Mouse (Mus musculus) embryonic facial prominence, embryonic 13.5 days (tissue): ENCODE data around the gene Zfp260. TPM values are rescaled to one million over a fixed set of nuclear protein-coding genes. Genes with fewer than 3 reads are reported as not detected.
"Not testable (repeated sequence)": the region's sequence is repeated elsewhere in the genome, so short reads cannot be mapped to it uniquely, and the experiment has no call there.

Experiments used
- ATAC-seq: fragments of 200-750 bp; cut with Nextera tagmentation; 2 replicates; pipeline ENCODE4 v1.8.0; 2017; ENCODE audit warnings: low read depth; ENCODE audit not compliant: insufficient number of reproducible peaks, insufficient read depth, low FRiP score, low TSS enrichment
- H3K27ac ChIP-seq: fragments of 300-500 bp; sonication (generic); 2 replicates; pipeline ENCODE4 v1.5.1; 2015; ENCODE audit warnings: moderate library complexity, mild to moderate bottlenecking, inconsistent platforms
- H3K27me3 ChIP-seq: fragments of 300-500 bp; sonication (generic); 2 replicates; pipeline ENCODE4 v1.6.1; 2015; ENCODE audit warnings: mild to moderate bottlenecking, inconsistent platforms
- H3K36me3 ChIP-seq: fragments of 300-500 bp; sonication (generic); 2 replicates; pipeline ENCODE4 v1.6.1; 2015; ENCODE audit warnings: mild to moderate bottlenecking, inconsistent platforms
- H3K4me1 ChIP-seq: fragments of 300-500 bp; sonication (generic); 2 replicates; pipeline ENCODE4 v1.6.1; 2015; ENCODE audit warnings: inconsistent platforms
- H3K4me2 ChIP-seq: fragments of 300-500 bp; sonication (generic); 2 replicates; pipeline ENCODE4 v1.6.1; 2015; ENCODE audit warnings: moderate library complexity, mild to moderate bottlenecking, inconsistent platforms
- H3K4me3 ChIP-seq: fragments of 300-500 bp; sonication (generic); 2 replicates; pipeline ENCODE4 v1.5.1; 2015; ENCODE audit warnings: mild to moderate bottlenecking, inconsistent platforms
- H3K9ac ChIP-seq: fragments of 300-500 bp; sonication (generic); 2 replicates; pipeline ENCODE4 v1.6.1; 2015; ENCODE audit warnings: mild to moderate bottlenecking, inconsistent platforms
- H3K9me3 ChIP-seq: fragments of 300-500 bp; sonication (generic); 2 replicates; pipeline ENCODE4 v1.6.1; 2016; ENCODE audit warnings: inconsistent platforms
- WGBS: fragments of 180-500 bp; shearing (Covaris S2); methylation state at CpG from one replicate; pipeline ENCODE4 v1.1.7; 2015; ENCODE audit warnings: mixed read lengths; 5-methylcytosine and 5-hydroxymethylcytosine counted together
- polyA plus RNA-seq: library from polyadenylated mRNA; unstranded; fragments of >200 nt; fragmentation: Nextera tagmentation; extraction: Ambion mirVana; gene quantifications from 2 replicates; pipeline ENCODE4 v1.2.1, GENCODE M21; 2015

The Zfp260 gene
- polyA plus RNA-seq, 1 experiment from 2014 or later = 149 TPM

- Histone ChIP-seq H3K27me3 (no peaks in the 10 kb centered on the region), H3K4me3 (peak within 1 kb of the TSS; percentile 67)
These were observed 4.2 kb upstream of the Zfp260 start, which contains the start of the genes Gm26920 and Zfp566 for GRCm38 (mm10) chr7:30090092-30090969. Gm26920 (minus strand) TSS chr7:30090410. Zfp566 (minus strand) TSS chr7:30090527.

GRCm38 (mm10) chr7:30090970-30091585 is 3.5 kb upstream of the Zfp260 start:
- peak overlapping the region; percentile 67 for H3K4me3 ChIP-seq
- no peaks in the 10 kb centered on the region for H3K9me3 ChIP-seq
- H3K4me1 ChIP-seq = peaks cover 29% of the 10 kb centered on the region
- no peaks in the 10 kb centered on the region for H3K27me3 ChIP-seq
- H3K27ac ChIP-seq = peak overlapping the region; percentile 86
- H3K4me2 ChIP-seq = peak overlapping the region; percentile 62
- ATAC-seq = no peak
- H3K36me3 ChIP-seq = peaks cover 11% of the 10 kb centered on the region
- H3K9ac ChIP-seq = peak overlapping the region; percentile 82
- 8% methylated on average over 9 of the region's 9 CpGs for WGBS

More at GRCm38 (mm10) chr7:30090092-30090969, 4.2 kb upstream of the Zfp260 start, which contains the start of the genes Gm26920 and Zfp566:
- WGBS = under 1% methylated on average over 40 of the region's 40 CpGs
- H3K9me3 ChIP-seq = no peaks in the 10 kb centered on the region
- peak; percentile 91 for ATAC-seq
- peak within 1 kb of the TSS; percentile 86 for H3K4me2 ChIP-seq
- H3K4me1 ChIP-seq = peaks cover 26% of the 10 kb centered on the region
- H3K36me3 ChIP-seq = peaks cover 18% of the 10 kb centered on the region
- H3K27ac ChIP-seq = peak within 1 kb of the TSS; percentile 86
- peak within 1 kb of the TSS; percentile 82 for H3K9ac ChIP-seq

- H3K4me1 ChIP-seq = peaks cover 33% of the 10 kb centered on the region
- ATAC-seq = no peak
- 82% methylated on average over 9 of the region's 9 CpGs for WGBS
- H3K9me3 ChIP-seq = no peaks in the 10 kb centered on the region
- H3K4me2 ChIP-seq = no peak overlapping the region
- no peak overlapping the region for H3K9ac ChIP-seq
- H3K4me3 ChIP-seq = no peak overlapping the region
- H3K27ac ChIP-seq = no peak overlapping the region
- H3K36me3 ChIP-seq = peaks cover 8% of the 10 kb centered on the region
- no peaks in the 10 kb centered on the region for H3K27me3 ChIP-seq
These were observed 1.9 kb upstream of the Zfp260 start for GRCm38 (mm10) chr7:30092666-30093065.

- H3K27ac ChIP-seq = peak overlapping the region; percentile 99
- H3K9me3 ChIP-seq = peaks cover 4% of the 10 kb centered on the region; the same call in 1 of the 2 replicates
- 67% methylated on average over 6 of the region's 6 CpGs for WGBS
- peak overlapping the region; percentile 88; the same call in 1 of the 2 replicates for H3K9ac ChIP-seq
- H3K4me2 ChIP-seq = peak overlapping the region; percentile 60
- no peaks in the 10 kb centered on the region for H3K27me3 ChIP-seq
- H3K4me1 ChIP-seq = peaks cover 23% of the 10 kb centered on the region
- no peak for ATAC-seq
- peak overlapping the region; percentile 61 for H3K4me3 ChIP-seq
- peaks cover 19% of the 10 kb centered on the region for H3K36me3 ChIP-seq
These were observed 610 bp upstream of the Zfp260 start for GRCm38 (mm10) chr7:30093918-30094415.

GRCm38 (mm10) chr7:30095551-30096125 is 1.1 kb downstream of the Zfp260 start:
- Histone ChIP-seq H3K4me2 (peak overlapping the region; percentile 76), H3K4me1 (peaks cover 17% of the 10 kb centered on the region), H3K4me3 (peak overlapping the region; percentile 61), H3K27me3 (no peaks in the 10 kb centered on the region), H3K27ac (peak overlapping the region; percentile 99; the same call in 1 of the 2 replicates), H3K9me3 (peaks cover 4% of the 10 kb centered on the region; the same call in 1 of the 2 replicates), H3K36me3 (peaks cover 36% of the 10 kb centered on the region), H3K9ac (peak overlapping the region; percentile 88)
- WGBS = 3% methylated on average over 5 of the region's 5 CpGs
- no peak for ATAC-seq

GRCm38 (mm10) chr7:30099297-30099696 is 4.7 kb downstream of the Zfp260 start:
- Histone ChIP-seq H3K4me2 (no peak overlapping the region), H3K9me3 (peaks cover 21% of the 10 kb centered on the region), H3K4me3 (no peak overlapping the region), H3K27ac (no peak overlapping the region), H3K4me1 (peaks cover 12% of the 10 kb centered on the region), H3K27me3 (no peaks in the 10 kb centered on the region), H3K36me3 (peaks cover 68% of the 10 kb centered on the region), H3K9ac (no peak overlapping the region)
- ATAC-seq = no peak
- WGBS = 93% methylated on average over 13 of the region's 13 CpGs

- ATAC-seq = no peak
- no peak overlapping the region for H3K4me3 ChIP-seq
- H3K4me2 ChIP-seq = no peak overlapping the region
- H3K9me3 ChIP-seq = peaks cover 13% of the 10 kb centered on the region; the same call in 1 of the 2 replicates
- no peaks in the 10 kb centered on the region for H3K27me3 ChIP-seq
- H3K27ac ChIP-seq = no peak overlapping the region
- H3K36me3 ChIP-seq = peaks cover 22% of the 10 kb centered on the region
- no peak overlapping the region for H3K9ac ChIP-seq
- H3K4me1 ChIP-seq = no peaks in the 10 kb centered on the region
- 91% methylated on average over 5 of the region's 5 CpGs for WGBS
These were observed 21.5 kb downstream of the Zfp260 start for GRCm38 (mm10) chr7:30116076-30116475.

GRCm38 (mm10) chr7:30117935-30118334 is 23.4 kb downstream of the Zfp260 start:
- not testable (repeated sequence) for H3K27ac ChIP-seq, H3K27me3 ChIP-seq, H3K9ac ChIP-seq, H3K4me2 ChIP-seq, ATAC-seq, H3K4me3 ChIP-seq, H3K4me1 ChIP-seq
- WGBS = 94% methylated on average over 12 of the region's 12 CpGs
- H3K9me3 ChIP-seq = peaks cover 12% of the 10 kb centered on the region; the same call in 1 of the 2 replicates
- peaks cover 15% of the 10 kb centered on the region for H3K36me3 ChIP-seq

- H3K4me3 ChIP-seq = peak within 1 kb of the TSS; percentile 71
- H3K27ac ChIP-seq = peak within 1 kb of the TSS; percentile 93
- peaks cover 11% of the 10 kb centered on the region for H3K36me3 ChIP-seq
- under 1% methylated on average over 61 of the region's 61 CpGs for WGBS
- peak within 1 kb of the TSS; percentile 84 for H3K9ac ChIP-seq
- H3K27me3 ChIP-seq = no peaks in the 10 kb centered on the region
- H3K4me2 ChIP-seq = peak within 1 kb of the TSS; percentile 81
- ATAC-seq = peak; percentile 90
- H3K4me1 ChIP-seq = peaks cover 4% of the 10 kb centered on the region; the same call in 1 of the 2 replicates
- no peaks in the 10 kb centered on the region; the same call in 1 of the 2 replicates for H3K9me3 ChIP-seq
These were observed 27.0 kb downstream of the Zfp260 start, which contains the start of gene Zfp382 for GRCm38 (mm10) chr7:30121308-30122187. Zfp382 (plus strand) TSS chr7:30121942.

- Histone ChIP-seq H3K4me1 (peaks cover 4% of the 10 kb centered on the region; the same call in 1 of the 2 replicates), H3K27me3 (no peaks in the 10 kb centered on the region)
- WGBS = 9% methylated on average over 15 of the region's 15 CpGs
These were observed 27.6 kb downstream of the Zfp260 start for GRCm38 (mm10) chr7:30122188-30122530.

More at GRCm38 (mm10) chr7:30122188-30122530, 27.6 kb downstream of the Zfp260 start:
- H3K9ac ChIP-seq = peak overlapping the region; percentile 84
- peak overlapping the region; percentile 93 for H3K27ac ChIP-seq
- H3K9me3 ChIP-seq = no peaks in the 10 kb centered on the region; the same call in 1 of the 2 replicates
- H3K4me2 ChIP-seq = peak overlapping the region; percentile 81
- H3K4me3 ChIP-seq = peak overlapping the region; percentile 71
- no peak for ATAC-seq
- peaks cover 18% of the 10 kb centered on the region for H3K36me3 ChIP-seq
